Mouse (Mus musculus): ENCODE data around the gene Thsd1.

- TF ChIP-seq POLR2A (IDR thresholded peaks at IDR 0.05; ENCODE audit: insufficient read length, low read depth) (no peak), MYOG (IDR thresholded peaks at IDR 0.05; ENCODE audit: control insufficient read depth in 1 of 3, insufficient read depth in 1 of 3, insufficient read length in 2 of 3, low read depth in 2 of 3) (no peak), CEBPB (IDR thresholded peaks at IDR 0.05; ENCODE audit: insufficient read depth, poor library complexity, severe bottlenecking) (no peak), USF1 (IDR thresholded peaks at IDR 0.05; ENCODE audit: low read depth) (no peak)
Measured at GRCm38 (mm10) chr8:22207535-22207934, 19.6 kb upstream of the Thsd1 start.
